Mouse (Mus musculus): ENCODE measurements at regions not wholly inside any gene's neighbourhood (a gene's known extent, or its start where the extent isn't known, plus 50 kb on each side); places are given as distances from the start of the nearest gene placed in this dataset.

DNA sequence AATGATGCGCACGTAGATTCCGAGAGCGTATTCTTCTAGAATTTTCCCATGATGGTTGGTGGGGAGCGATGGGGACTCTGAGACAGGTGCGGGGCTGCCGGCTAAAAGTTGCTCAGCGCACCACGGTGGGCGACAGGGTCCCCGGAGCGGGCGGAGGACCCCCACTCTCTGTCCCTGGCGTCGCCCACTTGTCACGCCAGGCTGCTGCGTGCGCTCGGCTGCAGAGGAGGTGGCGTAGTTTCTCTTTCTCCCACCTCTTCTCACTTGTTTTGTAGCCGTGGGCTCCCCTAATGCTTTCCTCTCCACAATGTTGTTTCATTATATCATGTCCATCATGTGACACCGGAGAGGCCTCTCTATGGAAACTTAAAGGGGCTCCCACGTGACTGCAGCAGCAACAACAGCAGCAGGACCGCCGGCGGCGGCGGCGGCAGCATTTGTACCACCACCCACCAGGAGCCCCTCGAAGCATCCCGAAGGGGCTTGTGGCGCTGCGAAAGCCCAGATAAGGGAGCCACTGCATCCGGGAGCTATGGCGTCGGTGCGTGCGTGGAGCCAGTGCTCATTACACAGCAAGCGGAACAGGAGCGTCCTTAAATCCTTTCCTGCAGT, 180.3 kb upstream of the Mkln1 start:
- Histone ChIP-seq H3K4me2 (ENCODE audit: low read length) (peak overlapping the region; percentile 95), H3K4me3 (replicated peaks; ENCODE audit: low read depth, low read length) (peak overlapping the region; percentile 61), H3K4me1 (replicated peaks; ENCODE audit: insufficient read depth, low read length) (peaks cover 18% of the 10 kb centered on the region; the same call in 1 of the 2 replicates), H3K9ac (ENCODE audit: low read depth, low read length) (peak overlapping the region; percentile 50), H3K27ac (no peak overlapping the region), H3K27me3 (ENCODE audit: insufficient read depth, low read length) (peaks cover 36% of the 10 kb centered on the region), H3K9me3 (replicated peaks; ENCODE audit: low read length) (no peaks in the 10 kb centered on the region), H3K36me3 (ENCODE audit: insufficient read depth, low read length) (no peaks in the 10 kb centered on the region)
- ATAC-seq (replicated peaks; ENCODE audit: low FRiP score, low read depth) (no peak), DNase-seq (ENCODE audit: low spot score) (peak; percentile 32)
- TF ChIP-seq CTCF (IDR thresholded peaks at IDR 0.05; ENCODE audit: low read depth) = no peak
- 1% methylated on average over 40 of the region's 40 CpGs for WGBS

DNA sequence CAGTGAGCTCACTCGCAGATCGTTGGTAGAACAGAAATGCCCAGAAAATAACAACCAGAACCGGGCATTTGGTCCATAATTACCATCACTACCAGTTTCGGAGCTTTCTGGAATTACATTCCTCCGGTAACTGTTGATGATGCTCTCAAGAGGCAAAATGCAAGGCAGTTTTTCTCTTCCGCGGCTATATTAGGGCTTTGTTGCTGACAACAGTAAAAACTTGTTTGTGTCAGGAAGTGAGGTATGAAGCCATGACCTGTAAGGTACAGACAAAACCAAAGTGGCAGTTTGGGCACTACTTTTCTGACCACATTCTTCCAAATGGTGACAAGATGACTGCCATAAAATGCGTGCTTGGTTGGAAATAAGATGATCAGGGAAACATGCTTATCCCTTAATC, 179.7 kb upstream of the Mkln1 start:
- Histone ChIP-seq H3K4me2 (ENCODE audit: low read length) (peak overlapping the region; percentile 95), H3K9me3 (replicated peaks; ENCODE audit: low read length) (no peaks in the 10 kb centered on the region), H3K4me3 (replicated peaks; ENCODE audit: low read depth, low read length) (peak overlapping the region; percentile 61), H3K36me3 (ENCODE audit: insufficient read depth, low read length) (no peaks in the 10 kb centered on the region), H3K4me1 (replicated peaks; ENCODE audit: insufficient read depth, low read length) (peaks cover 18% of the 10 kb centered on the region; the same call in 1 of the 2 replicates), H3K27me3 (ENCODE audit: insufficient read depth, low read length) (peaks cover 36% of the 10 kb centered on the region), H3K9ac (ENCODE audit: low read depth, low read length) (peak overlapping the region; percentile 50; the same call in 1 of the 2 replicates), H3K27ac (no peak overlapping the region)
- no peak for ATAC-seq (replicated peaks; ENCODE audit: low FRiP score, low read depth)
- no peak for DNase-seq (ENCODE audit: low spot score)
- no peak for TF ChIP-seq CTCF (IDR thresholded peaks at IDR 0.05; ENCODE audit: low read depth)
- WGBS = 33% methylated on average over 8 of the region's 8 CpGs

DNA sequence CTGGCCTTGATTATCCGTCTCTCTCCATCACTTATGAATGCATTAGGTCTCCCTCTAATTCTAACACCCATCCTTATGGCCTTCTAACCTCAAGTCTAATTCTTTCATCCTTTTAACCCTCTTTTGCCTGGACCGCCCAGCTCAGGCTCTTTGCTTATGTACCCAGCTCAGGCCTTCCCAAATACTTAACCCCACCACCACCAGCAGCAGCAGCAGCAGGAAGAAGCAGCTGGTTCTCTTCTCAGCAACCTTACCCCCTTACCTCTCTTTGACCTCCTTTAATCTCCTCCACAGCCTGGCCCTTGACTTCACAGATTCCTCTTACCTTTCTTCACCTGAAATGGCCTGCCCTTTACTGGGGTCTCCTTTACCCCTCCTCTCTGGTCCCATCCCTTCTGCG, 178.8 kb upstream of the Mkln1 start:
- no peak overlapping the region for H3K27ac ChIP-seq
- WGBS = 41% methylated on average over 3 of the region's 3 CpGs
- H3K27me3 ChIP-seq (ENCODE audit: insufficient read depth, low read length) = peaks cover 36% of the 10 kb centered on the region
- H3K4me1 ChIP-seq (replicated peaks; ENCODE audit: insufficient read depth, low read length) = peaks cover 18% of the 10 kb centered on the region; the same call in 1 of the 2 replicates
- DNase-seq (ENCODE audit: low spot score) (no peak), ATAC-seq (replicated peaks; ENCODE audit: low FRiP score, low read depth) (no peak)
- no peak overlapping the region for H3K9ac ChIP-seq (ENCODE audit: low read depth, low read length)
- no peak for TF ChIP-seq CTCF (IDR thresholded peaks at IDR 0.05; ENCODE audit: low read depth)
- peak overlapping the region; percentile 34 for H3K4me3 ChIP-seq (replicated peaks; ENCODE audit: low read depth, low read length)
- no peaks in the 10 kb centered on the region for H3K9me3 ChIP-seq (replicated peaks; ENCODE audit: low read length)
- no peaks in the 10 kb centered on the region for H3K36me3 ChIP-seq (ENCODE audit: insufficient read depth, low read length)
- H3K4me2 ChIP-seq (ENCODE audit: low read length) = peak overlapping the region; percentile 58

DNA sequence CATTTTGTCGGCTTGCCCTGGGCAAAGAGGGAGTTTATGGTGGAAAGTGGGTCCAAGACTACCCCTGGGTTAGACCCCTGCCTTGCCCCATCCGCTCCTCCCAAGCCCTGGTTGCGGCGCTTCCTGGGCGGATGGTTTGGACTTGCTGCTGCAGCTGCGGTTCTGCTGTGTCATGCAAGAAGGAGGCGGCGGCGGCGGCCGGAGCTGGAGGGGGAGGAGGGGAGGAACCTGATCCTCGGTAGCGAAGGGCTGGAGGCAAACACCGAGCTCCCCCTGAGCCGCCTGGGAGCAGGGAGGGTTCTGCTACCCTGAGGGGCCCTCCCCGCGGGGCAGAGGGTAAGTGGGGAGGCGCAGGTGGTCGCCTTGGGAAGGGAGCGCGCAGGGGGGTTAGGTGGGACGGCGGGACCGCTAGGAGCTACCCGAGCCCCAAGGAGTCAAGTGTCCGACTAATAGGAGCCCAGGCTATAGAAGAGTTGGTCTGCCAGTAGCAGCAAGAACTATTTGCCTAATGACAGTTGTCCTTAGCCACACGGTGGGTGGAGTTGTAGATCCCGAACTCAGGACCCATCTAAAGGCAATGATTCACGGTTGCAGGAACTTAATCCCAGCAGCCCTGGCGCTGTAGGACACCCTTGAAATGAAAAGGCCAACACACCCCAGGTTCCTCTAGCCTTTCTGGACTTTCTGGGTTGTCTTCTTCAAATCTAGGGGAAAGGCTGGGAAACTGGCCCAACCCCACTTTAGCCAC, 178.2 kb upstream of the Mkln1 start:
- peaks cover 36% of the 10 kb centered on the region for H3K27me3 ChIP-seq (ENCODE audit: insufficient read depth, low read length)
- 2% methylated on average over 30 of the region's 30 CpGs for WGBS
- 0 out of 2 replicates have a peak, but pooled peaks have one; percentile 17 for ATAC-seq (replicated peaks; ENCODE audit: low FRiP score, low read depth)

DNA sequence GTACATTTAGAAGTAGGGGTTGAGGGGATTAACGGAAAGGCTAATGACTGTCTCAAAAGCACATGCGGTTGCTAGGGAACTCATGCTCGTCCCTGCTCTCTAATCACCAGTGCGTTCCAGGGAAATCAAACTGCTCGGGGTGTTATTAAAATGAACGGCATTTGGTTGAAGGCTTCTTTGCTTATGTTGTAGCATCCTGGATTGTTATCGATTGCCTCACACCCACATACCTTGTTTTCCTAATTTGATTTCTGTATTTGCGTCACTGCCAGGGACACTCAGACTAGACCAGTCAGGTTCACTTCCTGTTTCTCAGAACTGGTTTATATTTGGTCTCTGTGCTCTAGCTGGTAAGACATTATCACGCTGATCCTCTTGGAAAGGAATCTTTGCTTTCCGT, 177.0 kb upstream of the Mkln1 start:
- Histone ChIP-seq H3K9me3 (replicated peaks; ENCODE audit: low read length) (no peaks in the 10 kb centered on the region), H3K4me1 (replicated peaks; ENCODE audit: insufficient read depth, low read length) (peaks cover 12% of the 10 kb centered on the region; the same call in 1 of the 2 replicates), H3K4me3 (replicated peaks; ENCODE audit: low read depth, low read length) (no peak overlapping the region), H3K4me2 (ENCODE audit: low read length) (no peak overlapping the region), H3K27ac (no peak overlapping the region), H3K27me3 (ENCODE audit: insufficient read depth, low read length) (peaks cover 36% of the 10 kb centered on the region), H3K36me3 (ENCODE audit: insufficient read depth, low read length) (no peaks in the 10 kb centered on the region), H3K9ac (ENCODE audit: low read depth, low read length) (no peak overlapping the region)
- ATAC-seq (replicated peaks; ENCODE audit: low FRiP score, low read depth) = no peak
- 27% methylated on average over 10 of the region's 10 CpGs for WGBS
- DNase-seq (ENCODE audit: low spot score) = no peak
- TF ChIP-seq CTCF (IDR thresholded peaks at IDR 0.05; ENCODE audit: low read depth) = no peak

More for the DNA sequence above, 178.2 kb upstream of the Mkln1 start:
- Histone ChIP-seq H3K27ac (no peak overlapping the region), H3K9me3 (replicated peaks; ENCODE audit: low read length) (no peaks in the 10 kb centered on the region), H3K36me3 (ENCODE audit: insufficient read depth, low read length) (no peaks in the 10 kb centered on the region), H3K9ac (ENCODE audit: low read depth, low read length) (0 out of 2 replicates have a peak overlapping the region, but pooled peaks have one; percentile 27), H3K4me3 (replicated peaks; ENCODE audit: low read depth, low read length) (peak overlapping the region; percentile 34), H3K4me2 (ENCODE audit: low read length) (peak overlapping the region; percentile 58), H3K4me1 (replicated peaks; ENCODE audit: insufficient read depth, low read length) (peaks cover 18% of the 10 kb centered on the region; the same call in 1 of the 2 replicates)
- DNase-seq (ENCODE audit: low spot score) = peak; percentile 57
- TF ChIP-seq CTCF (IDR thresholded peaks at IDR 0.05; ENCODE audit: low read depth) = no peak

DNA sequence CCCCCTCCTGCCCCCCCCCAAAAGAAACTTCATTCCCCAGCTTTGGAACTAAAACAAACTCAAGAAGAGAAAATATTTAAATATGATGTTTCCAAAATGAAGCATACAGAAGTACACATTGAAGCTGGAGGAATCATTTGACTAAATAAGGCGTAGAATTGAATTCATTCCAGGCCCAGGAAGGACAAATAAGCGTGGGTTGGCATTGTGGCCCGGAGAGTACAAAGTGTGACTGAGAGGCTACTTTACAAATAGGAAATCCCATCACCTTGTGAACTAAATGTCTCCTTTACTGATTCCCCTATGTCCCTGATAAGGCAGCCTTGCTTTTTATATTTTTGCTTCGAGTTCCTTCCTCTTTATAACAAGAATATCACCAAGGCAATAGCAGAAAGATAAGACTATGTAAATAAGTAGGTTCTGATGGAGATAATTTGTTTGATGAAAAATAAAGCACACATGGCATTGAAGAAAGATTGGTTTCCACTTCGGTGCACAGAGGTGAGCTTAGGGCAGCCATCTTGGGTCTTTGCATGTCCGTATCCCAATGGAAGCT, 176.4 kb upstream of the Mkln1 start:
- Histone ChIP-seq H3K9me3 (replicated peaks; ENCODE audit: low read length) (no peaks in the 10 kb centered on the region), H3K4me3 (replicated peaks; ENCODE audit: low read depth, low read length) (no peak overlapping the region), H3K27ac (no peak overlapping the region), H3K36me3 (ENCODE audit: insufficient read depth, low read length) (no peaks in the 10 kb centered on the region), H3K4me2 (ENCODE audit: low read length) (no peak overlapping the region), H3K4me1 (replicated peaks; ENCODE audit: insufficient read depth, low read length) (peaks cover 6% of the 10 kb centered on the region; the same call in 1 of the 2 replicates), H3K9ac (ENCODE audit: low read depth, low read length) (no peak overlapping the region), H3K27me3 (ENCODE audit: insufficient read depth, low read length) (peaks cover 33% of the 10 kb centered on the region)
- ATAC-seq (replicated peaks; ENCODE audit: low FRiP score, low read depth) (no peak), DNase-seq (ENCODE audit: low spot score) (no peak)
- WGBS = 81% methylated on average over 6 of the region's 6 CpGs
- no peak for TF ChIP-seq CTCF (IDR thresholded peaks at IDR 0.05; ENCODE audit: low read depth)

Data from kidney, postnatal 0 days (tissue).